25 mouse cellular contexts compared by ENCODE assay signal in genomic region chr5:122727096-122727495, GRCm38 (mm10).
"Had no signal": no experiment of that assay in that cellular context is flagged by ENCODE, and none has a peak within 500 bp of the region (broad histone marks: within the 10 kb centered on the region; RNA-seq: fewer than 3 reads in every experiment).

No protein-coding gene starts in this region.

- H3K27ac ChIP-seq: heart, adult 2 months; heart, embryonic 13.5 days; heart, embryonic 15.5 days; hindbrain, embryonic 13.5 days; hindbrain, embryonic 15.5 days; hindbrain, postnatal 0 days; kidney, embryonic 15.5 days; kidney, postnatal 0 days; limb, embryonic 13.5 days; limb, embryonic 15.5 days; liver, embryonic 12.5 days; liver, embryonic 14.5 days had no signal

- H3K36me3 ChIP-seq: limb, embryonic 15.5 days had no signal

- H3K4me3 ChIP-seq: heart, adult 2 months; heart, embryonic 13.5 days; heart, embryonic 15.5 days; hindbrain, embryonic 13.5 days; hindbrain, embryonic 15.5 days; kidney, embryonic 15.5 days; limb, embryonic 13.5 days; limb, embryonic 15.5 days; liver, embryonic 12.5 days had no signal

- DNase-seq: gastrocnemius, postnatal 14 days; gastrocnemius, postnatal 36 days; heart, adult 11 months; heart, adult 2 months; heart, postnatal 14 days; heart, postnatal 36 days; kidney, adult 11 months; kidney, adult 2 months; kidney, adult 9 months; kidney, postnatal 14 days; kidney, postnatal 36 days; layer of hippocampus, adult 9-11 months; layer of hippocampus, postnatal 36 days; left cerebral cortex, postnatal 4 days had no signal

- H3K27me3 ChIP-seq: heart, embryonic 13.5 days; heart, embryonic 15.5 days; hindbrain, embryonic 13.5 days; hindbrain, embryonic 15.5 days; kidney, embryonic 15.5 days; limb, embryonic 13.5 days; limb, embryonic 15.5 days; liver, embryonic 12.5 days had no signal

- H3K4me1 ChIP-seq: hindbrain, embryonic 15.5 days had no signal

- ATAC-seq: hindbrain, postnatal 0 days; liver, embryonic 12.5 days had no signal
